Mouse (Mus musculus) embryo, embryonic 11.5 days (tissue): Measurements from ENCODE around the gene Krtap5-2.
"Not testable (repeated sequence)": the region's sequence is repeated elsewhere in the genome, so short reads cannot be mapped to it uniquely, and the experiment has no call there.

Experiments
- DNase-seq: peaks from one replicate; pipeline ENCODE4 v3.0.0-alpha.2; 2012; ENCODE audit warnings: low read depth, low spot score

Gene Krtap5-2

GRCm38 (mm10) chr7:142175905-142176304, at the start of gene Krtap5-2:
Krtap5-2 (minus strand) TSS chr7:142176005.
- not testable (repeated sequence) for DNase-seq

GRCm38 (mm10) chr7:142224518-142224917, 48.7 kb upstream of the Krtap5-2 start:
- no peak for DNase-seq

GRCm38 (mm10) chr7:142212136-142212535, 36.3 kb upstream of the Krtap5-2 start:
- not testable (repeated sequence) for DNase-seq

- DNase-seq = no peak
Measured at GRCm38 (mm10) chr7:142211559-142211958, 35.8 kb upstream of the Krtap5-2 start, which contains the start of gene Gm7579. Gm7579 (plus strand) TSS chr7:142211859.

- not testable (repeated sequence) for DNase-seq
Measured at GRCm38 (mm10) chr7:142206891-142207290, 31.1 kb upstream of the Krtap5-2 start.

GRCm38 (mm10) chr7:142205488-142205887, 29.7 kb upstream of the Krtap5-2 start:
- no peak for DNase-seq

GRCm38 (mm10) chr7:142201064-142201463, 25.3 kb upstream of the Krtap5-2 start, which contains the start of gene Krtap5-3:
Krtap5-3 (plus strand) TSS chr7:142201364.
- DNase-seq = no peak

GRCm38 (mm10) chr7:142198748-142199147, 22.9 kb upstream of the Krtap5-2 start:
- DNase-seq = no peak

- no peak for DNase-seq
Measured at GRCm38 (mm10) chr7:142190289-142190688, 14.5 kb upstream of the Krtap5-2 start, which contains the start of gene Gm10153. Gm10153 (minus strand) TSS chr7:142190389.

GRCm38 (mm10) chr7:142188156-142188555, 12.4 kb upstream of the Krtap5-2 start:
- DNase-seq = no peak

GRCm38 (mm10) chr7:142181021-142181420, 5.2 kb upstream of the Krtap5-2 start:
- no peak for DNase-seq

- no peak for DNase-seq
Measured at GRCm38 (mm10) chr7:142178685-142179084, 2.9 kb upstream of the Krtap5-2 start.

GRCm38 (mm10) chr7:142169836-142170235, 6.0 kb downstream of the Krtap5-2 start:
- no peak for DNase-seq

GRCm38 (mm10) chr7:142165639-142166038, 10.2 kb downstream of the Krtap5-2 start, which contains the start of gene Gm4553:
Gm4553 (minus strand) TSS chr7:142165739.
- DNase-seq = not testable (repeated sequence)

GRCm38 (mm10) chr7:142159366-142159765, 16.4 kb downstream of the Krtap5-2 start:
- DNase-seq = no peak

- DNase-seq = not testable (repeated sequence)
Measured at GRCm38 (mm10) chr7:142157013-142157412, 18.8 kb downstream of the Krtap5-2 start, which contains the start of gene Gm29735. Gm29735 (minus strand) TSS chr7:142157113.

- no peak for DNase-seq
Measured at GRCm38 (mm10) chr7:142155308-142155707, 20.5 kb downstream of the Krtap5-2 start.

GRCm38 (mm10) chr7:142152191-142152590, 23.6 kb downstream of the Krtap5-2 start:
- no peak for DNase-seq

GRCm38 (mm10) chr7:142148633-142149032, 27.2 kb downstream of the Krtap5-2 start:
- DNase-seq = no peak

GRCm38 (mm10) chr7:142146033-142146432, 29.8 kb downstream of the Krtap5-2 start:
- DNase-seq = peak; percentile 40

- no peak for DNase-seq
Measured at GRCm38 (mm10) chr7:142145413-142145940, 30.3 kb downstream of the Krtap5-2 start.

GRCm38 (mm10) chr7:142144507-142144906, 31.3 kb downstream of the Krtap5-2 start, which contains the start of gene Gm45337:
Gm45337 (minus strand) TSS chr7:142144607.
- DNase-seq = no peak

- not testable (repeated sequence) for DNase-seq
Measured at GRCm38 (mm10) chr7:142143506-142144010, 32.2 kb downstream of the Krtap5-2 start.
